Mouse (Mus musculus) testis, adult 2 months (tissue): ENCODE results near the gene Tepsin. TPM values are rescaled to one million over a fixed set of nuclear protein-coding genes. Genes with fewer than 3 reads are reported as not detected.

Experiments
- H3K27ac ChIP-seq: fragments of 200-500 bp; 2 replicates; pipeline ENCODE4 v1.5.1; 2012; ENCODE audit warnings: low read depth, low read length; ENCODE audit not compliant: control insufficient read depth, insufficient read depth
- H3K27me3 ChIP-seq: fragments of 200-500 bp; 2 replicates; pipeline ENCODE4 v1.6.1; 2012; ENCODE audit warnings: mild to moderate bottlenecking, low read length, moderate library complexity; ENCODE audit not compliant: control insufficient read depth, insufficient read depth
- H3K36me3 ChIP-seq: fragments of 200-500 bp; 2 replicates; pipeline ENCODE4 v1.6.1; 2012; ENCODE audit warnings: mild to moderate bottlenecking, low read length; ENCODE audit not compliant: control insufficient read depth, insufficient read depth
- H3K4me1 ChIP-seq: fragments of 200-500 bp; 2 replicates; pipeline ENCODE4 v1.6.1; 2012; ENCODE audit warnings: low read length; ENCODE audit not compliant: control insufficient read depth, insufficient read depth
- H3K4me3 ChIP-seq: fragments of 200-500 bp; 2 replicates; pipeline ENCODE4 v1.5.1; 2012; ENCODE audit warnings: low read depth, mild to moderate bottlenecking, low read length, moderate library complexity, mixed read lengths; ENCODE audit not compliant: control insufficient read depth
- CTCF ChIP-seq: fragments of 200-500 bp; IDR thresholded peaks from 2 replicates; pipeline ENCODE4 v1.5.1; 2012; ENCODE audit warnings: low read depth, mild to moderate bottlenecking, inconsistent platforms, low read length, moderate library complexity; ENCODE audit not compliant: control insufficient read depth, insufficient read depth, insufficient replicate concordance
- POLR2A ChIP-seq: fragments of 200-500 bp; IDR thresholded peaks from 2 replicates; pipeline ENCODE4 v1.6.1; 2012; ENCODE audit warnings: low read depth, mild to moderate bottlenecking, inconsistent platforms, low read length, moderate library complexity; ENCODE audit not compliant: control insufficient read depth
- polyA plus RNA-seq: library from polyadenylated mRNA; depleted of rRNA; stranded (reverse); fragments of >200 nt; gene quantifications from 2 replicates; pipeline ENCODE4 v1.2.3, GENCODE M21; 2012

Gene Tepsin
- polyA plus RNA-seq, 1 experiment: 19.2 TPM

GRCm38 (mm10) chr11:120071065-120071464 is 27.5 kb downstream of the Tepsin start:
- TF ChIP-seq CTCF (no peak), POLR2A (no peak)
- Histone ChIP-seq H3K27ac (no peak overlapping the region), H3K4me3 (no peak overlapping the region), H3K4me1 (no peaks in the 10 kb centered on the region; the same call in 1 of the 2 replicates), H3K27me3 (no peaks in the 10 kb centered on the region), H3K36me3 (no peaks in the 10 kb centered on the region; the same call in 1 of the 2 replicates)

GRCm38 (mm10) chr11:120070286-120070930 is 28.1 kb downstream of the Tepsin start:
- H3K27ac ChIP-seq: no peak overlapping the region
- H3K36me3 ChIP-seq: no peaks in the 10 kb centered on the region; the same call in 1 of the 2 replicates

GRCm38 (mm10) chr11:120069261-120069660 is 29.3 kb downstream of the Tepsin start:
- Histone ChIP-seq H3K27me3 (no peaks in the 10 kb centered on the region), H3K36me3 (no peaks in the 10 kb centered on the region; the same call in 1 of the 2 replicates), H3K4me3 (no peak overlapping the region), H3K27ac (no peak overlapping the region), H3K4me1 (no peaks in the 10 kb centered on the region; the same call in 1 of the 2 replicates)
- TF ChIP-seq POLR2A (no peak), CTCF (no peak)

More at GRCm38 (mm10) chr11:120070286-120070930, 28.1 kb downstream of the Tepsin start:
- Histone ChIP-seq H3K4me3 (no peak overlapping the region), H3K27me3 (no peaks in the 10 kb centered on the region), H3K4me1 (no peaks in the 10 kb centered on the region; the same call in 1 of the 2 replicates)
- TF ChIP-seq CTCF (no peak), POLR2A (no peak)

GRCm38 (mm10) chr11:120067834-120068233 is 30.7 kb downstream of the Tepsin start:
- Histone ChIP-seq H3K27ac (no peak overlapping the region), H3K4me1 (no peaks in the 10 kb centered on the region; the same call in 1 of the 2 replicates), H3K27me3 (no peaks in the 10 kb centered on the region), H3K4me3 (no peak overlapping the region), H3K36me3 (no peaks in the 10 kb centered on the region; the same call in 1 of the 2 replicates)
- TF ChIP-seq CTCF (no peak), POLR2A (no peak)

- Histone ChIP-seq H3K4me1 (no peaks in the 10 kb centered on the region), H3K36me3 (no peaks in the 10 kb centered on the region), H3K27ac (no peak overlapping the region), H3K27me3 (no peaks in the 10 kb centered on the region), H3K4me3 (no peak overlapping the region)
- TF ChIP-seq CTCF: peak; percentile 63
- TF ChIP-seq POLR2A: no peak
Measured at GRCm38 (mm10) chr11:120065291-120065690, 33.2 kb downstream of the Tepsin start.

GRCm38 (mm10) chr11:120064668-120065040 is 33.9 kb downstream of the Tepsin start:
- Histone ChIP-seq H3K36me3 (no peaks in the 10 kb centered on the region), H3K4me1 (no peaks in the 10 kb centered on the region)
- TF ChIP-seq POLR2A (no peak), CTCF (0 out of 2 replicates have a peak, but pooled peaks have one; percentile 5)

GRCm38 (mm10) chr11:120064006-120064667 is 34.4 kb downstream of the Tepsin start:
- no peak for TF ChIP-seq CTCF
- no peak for TF ChIP-seq POLR2A
- Histone ChIP-seq H3K4me1 (no peaks in the 10 kb centered on the region), H3K36me3 (no peaks in the 10 kb centered on the region), H3K4me3 (no peak overlapping the region), H3K27me3 (no peaks in the 10 kb centered on the region), H3K27ac (no peak overlapping the region)

More at GRCm38 (mm10) chr11:120064668-120065040, 33.9 kb downstream of the Tepsin start:
- Histone ChIP-seq H3K27ac (no peak overlapping the region), H3K27me3 (no peaks in the 10 kb centered on the region), H3K4me3 (no peak overlapping the region)
